Mouse (Mus musculus) hindbrain, embryonic 12.5 days (tissue): ENCODE measurements around the gene Tmpo. TPM values are rescaled to one million over a fixed set of nuclear protein-coding genes. Genes with fewer than 3 reads are reported as not detected.

Source experiments
- ATAC-seq: fragments of 200-750 bp; cut with Nextera tagmentation; 2 replicates; pipeline ENCODE4 v1.8.0; 2017; ENCODE audit warnings: moderate TSS enrichment; ENCODE audit not compliant: low FRiP score
- H3K27ac ChIP-seq: fragments of 300-500 bp; sonication (generic); 2 replicates; pipeline ENCODE4 v1.5.1; 2016; ENCODE audit warnings: mild to moderate bottlenecking
- H3K27me3 ChIP-seq: fragments of 300-500 bp; sonication (generic); 2 replicates; pipeline ENCODE4 v1.6.1; 2016; ENCODE audit warnings: mild to moderate bottlenecking
- H3K36me3 ChIP-seq: fragments of 300-500 bp; sonication (generic); 2 replicates; pipeline ENCODE4 v1.6.1; 2016; ENCODE audit warnings: mild to moderate bottlenecking
- H3K4me1 ChIP-seq: fragments of 300-500 bp; sonication (generic); 2 replicates; pipeline ENCODE4 v1.6.1; 2016
- H3K4me2 ChIP-seq: fragments of 300-500 bp; sonication (generic); replicated peaks from 2 replicates; pipeline ENCODE4 v1.6.1; 2016; ENCODE audit warnings: mild to moderate bottlenecking
- H3K4me3 ChIP-seq: fragments of 300-500 bp; sonication (generic); 2 replicates; pipeline ENCODE4 v1.5.1; 2016; ENCODE audit warnings: mild to moderate bottlenecking
- H3K9ac ChIP-seq: fragments of 300-500 bp; sonication (generic); 2 replicates; pipeline ENCODE4 v1.6.1; 2016; ENCODE audit warnings: mild to moderate bottlenecking, moderate library complexity
- H3K9me3 ChIP-seq: fragments of 300-500 bp; sonication (generic); replicated peaks from 2 replicates; pipeline ENCODE4 v1.6.1; 2016; ENCODE audit warnings: mild to moderate bottlenecking
- WGBS: fragments of 180-500 bp; shearing (Covaris S2); methylation state at CpG from one replicate; pipeline ENCODE4 v1.1.7; 2016; 5-methylcytosine and 5-hydroxymethylcytosine counted together
- polyA plus RNA-seq: library from polyadenylated mRNA; unstranded; fragments of >200 nt; fragmentation: Nextera tagmentation; extraction: Ambion mirVana; gene quantifications from 2 replicates; pipeline ENCODE4 v1.2.1, GENCODE M21; 2016

The Tmpo gene
- polyA plus RNA-seq, 1 experiment from 2014 or later, result 298 TPM

DNA sequence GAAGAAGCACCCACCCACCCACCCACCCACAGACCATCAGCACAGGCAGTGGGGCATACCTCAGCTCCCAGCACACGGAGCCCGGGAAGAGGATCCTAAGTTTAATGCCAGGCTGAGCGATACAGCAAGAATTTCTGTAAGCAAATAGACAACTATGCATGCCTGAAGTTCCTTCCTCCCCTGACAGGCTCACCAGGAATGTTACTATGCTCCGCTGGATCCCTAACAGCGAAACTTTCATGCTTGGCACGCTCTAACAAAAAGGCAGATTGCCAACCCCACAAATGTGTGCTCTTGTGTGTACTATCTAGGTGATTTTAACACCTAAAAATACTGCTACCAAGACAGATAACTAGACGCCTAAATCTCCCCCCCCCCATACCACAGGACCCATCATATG is 13.8 kb downstream of the Tmpo start:
- no peak overlapping the region for H3K27ac ChIP-seq
- peak overlapping the region; percentile 71 for H3K4me2 ChIP-seq
- no peaks in the 10 kb centered on the region for H3K27me3 ChIP-seq
- H3K9ac ChIP-seq, result no peak overlapping the region
- peaks cover 26% of the 10 kb centered on the region for H3K36me3 ChIP-seq
- H3K4me3 ChIP-seq, result no peak overlapping the region
- WGBS, result 65% methylated on average over 7 of the region's 7 CpGs
- H3K4me1 ChIP-seq, result peaks cover 29% of the 10 kb centered on the region
- no peak for ATAC-seq
- no peaks in the 10 kb centered on the region for H3K9me3 ChIP-seq

DNA sequence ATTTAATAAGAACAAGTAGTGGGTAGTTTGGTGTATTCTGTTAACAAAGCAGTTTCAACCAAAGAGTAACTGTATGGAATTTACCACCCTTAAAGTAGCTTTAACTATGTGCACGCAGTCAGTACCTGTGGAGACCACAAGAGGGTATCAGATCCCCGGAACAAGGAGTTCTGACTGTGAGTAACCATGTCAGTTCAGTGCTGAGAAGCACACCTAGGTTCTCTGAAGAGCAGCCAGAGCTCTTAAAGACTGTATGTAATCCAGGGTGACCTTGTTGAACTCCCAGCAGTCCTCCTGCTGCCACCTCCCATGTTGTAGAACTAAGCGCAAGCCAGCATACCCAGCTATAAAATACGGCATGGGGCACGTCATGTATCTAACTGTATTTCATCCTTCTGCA is 14.2 kb downstream of the Tmpo start:
- Histone ChIP-seq H3K27me3 (no peaks in the 10 kb centered on the region), H3K4me1 (peaks cover 29% of the 10 kb centered on the region), H3K4me2 (peak overlapping the region; percentile 71), H3K9ac (no peak overlapping the region), H3K4me3 (no peak overlapping the region), H3K36me3 (peaks cover 31% of the 10 kb centered on the region), H3K27ac (no peak overlapping the region), H3K9me3 (no peaks in the 10 kb centered on the region)
- 70% methylated on average over 5 of the region's 5 CpGs for WGBS
- no peak for ATAC-seq

DNA sequence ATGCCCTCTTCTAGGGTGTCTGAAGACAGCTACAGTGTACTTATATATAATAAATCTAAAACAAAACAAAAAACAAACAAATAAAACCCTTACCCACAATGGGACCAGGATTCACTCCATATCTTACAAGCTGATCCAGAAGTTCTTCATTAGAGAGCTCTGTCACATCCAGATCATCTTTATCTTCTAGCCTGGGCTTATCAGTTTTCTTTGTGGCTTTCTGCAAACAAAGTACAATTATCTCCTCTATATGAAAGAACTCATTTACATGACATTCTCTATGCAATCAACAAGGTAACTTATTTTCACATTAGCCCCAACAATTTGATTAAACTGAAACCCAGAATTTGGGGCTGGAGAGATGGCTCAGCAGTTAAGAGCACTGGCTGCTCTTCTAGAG is 15.3 kb downstream of the Tmpo start:
- H3K4me2 ChIP-seq, result no peak overlapping the region
- no peak for ATAC-seq

DNA sequence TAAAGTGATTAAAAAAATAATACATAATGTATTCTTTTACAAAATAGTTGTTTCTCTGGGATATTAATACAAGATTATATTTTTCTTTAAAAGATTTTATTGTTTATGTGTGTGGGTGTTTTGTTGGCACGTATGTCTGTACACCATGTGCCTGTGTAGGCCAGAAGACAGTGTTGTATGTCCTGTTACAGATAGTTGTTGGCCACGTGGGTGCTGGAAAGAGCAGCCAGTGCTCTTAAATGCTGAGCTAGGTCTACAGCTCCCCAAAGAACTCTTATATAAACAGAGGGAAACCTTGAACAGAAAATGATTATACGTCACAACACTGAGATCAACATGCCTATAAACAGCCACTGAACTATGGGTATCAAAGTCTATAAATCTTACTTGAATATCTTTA is 16.6 kb downstream of the Tmpo start:
- H3K36me3 ChIP-seq, result peaks cover 49% of the 10 kb centered on the region
- ATAC-seq, result no peak
- H3K4me1 ChIP-seq, result peaks cover 25% of the 10 kb centered on the region
- 87% methylated on average over 3 of the region's 3 CpGs for WGBS
- no peak overlapping the region for H3K27ac ChIP-seq
- H3K4me3 ChIP-seq, result no peak overlapping the region
- H3K9me3 ChIP-seq, result no peaks in the 10 kb centered on the region
- H3K4me2 ChIP-seq, result no peak overlapping the region
- H3K9ac ChIP-seq, result no peak overlapping the region
- no peaks in the 10 kb centered on the region for H3K27me3 ChIP-seq

More for the DNA sequence above, 15.3 kb downstream of the Tmpo start:
- Histone ChIP-seq H3K4me1 (peaks cover 29% of the 10 kb centered on the region), H3K36me3 (peaks cover 41% of the 10 kb centered on the region), H3K9ac (no peak overlapping the region), H3K4me3 (no peak overlapping the region), H3K27me3 (no peaks in the 10 kb centered on the region), H3K27ac (no peak overlapping the region), H3K9me3 (no peaks in the 10 kb centered on the region)

DNA sequence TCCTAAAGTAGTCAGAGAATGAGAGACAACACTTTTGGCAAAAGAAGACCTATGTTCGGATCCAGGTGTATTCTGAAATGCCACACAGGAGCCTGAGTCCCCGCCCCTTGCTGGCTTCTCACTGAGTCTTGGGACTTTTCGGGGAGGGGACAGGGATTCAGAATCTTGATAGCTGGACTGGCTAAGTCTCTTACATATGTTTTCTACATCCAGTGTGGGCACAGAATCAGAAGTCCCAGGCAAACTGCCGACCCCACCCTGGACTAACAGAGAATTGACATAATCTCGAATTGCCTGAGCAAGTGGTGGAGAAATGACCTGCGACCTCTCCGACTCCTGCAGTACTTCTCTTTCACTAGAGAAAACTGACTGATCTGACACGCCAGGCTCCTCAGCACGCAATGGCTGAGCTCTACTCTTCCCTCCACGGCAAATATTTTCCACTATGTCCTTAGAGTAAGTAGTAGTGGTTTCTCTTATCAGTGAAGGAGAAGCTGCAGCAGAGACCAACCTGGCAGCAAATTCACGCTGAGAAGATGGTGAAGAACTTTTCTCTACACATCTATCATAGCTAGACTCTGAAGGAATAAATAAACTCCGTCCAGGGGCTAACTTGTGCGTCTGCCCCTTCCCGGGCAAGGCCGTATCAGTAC is 18.5 kb downstream of the Tmpo start:
- no peak overlapping the region for H3K4me3 ChIP-seq
- no peak for ATAC-seq
- H3K36me3 ChIP-seq, result peaks cover 62% of the 10 kb centered on the region
- no peaks in the 10 kb centered on the region for H3K27me3 ChIP-seq
- no peak overlapping the region for H3K27ac ChIP-seq
- 91% methylated on average over 15 of the region's 15 CpGs for WGBS
- H3K4me2 ChIP-seq, result no peak overlapping the region
- peaks cover 8% of the 10 kb centered on the region for H3K4me1 ChIP-seq
- H3K9me3 ChIP-seq, result no peaks in the 10 kb centered on the region
- H3K9ac ChIP-seq, result no peak overlapping the region

DNA sequence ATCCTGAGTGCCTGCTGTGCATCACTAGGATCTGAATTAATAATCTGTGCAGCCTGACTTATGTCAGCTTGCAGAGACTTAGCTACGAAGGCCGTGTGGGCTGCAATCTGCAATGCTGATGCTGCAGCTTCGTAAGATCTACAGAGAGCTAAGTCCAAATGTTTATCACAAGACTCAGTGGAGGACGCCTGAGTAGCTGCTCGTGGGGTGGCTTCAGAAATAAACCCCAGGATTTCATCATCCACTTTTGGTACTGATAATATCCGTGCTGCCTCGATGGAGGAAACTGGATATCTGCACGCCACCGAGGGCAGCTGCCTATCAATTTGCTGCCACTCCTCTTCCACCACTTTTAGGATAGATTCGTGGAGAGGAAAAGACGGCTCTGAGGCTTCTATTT is 19.0 kb downstream of the Tmpo start:
- Histone ChIP-seq H3K27ac (no peak overlapping the region), H3K4me3 (no peak overlapping the region), H3K36me3 (peaks cover 68% of the 10 kb centered on the region), H3K9me3 (no peaks in the 10 kb centered on the region), H3K27me3 (no peaks in the 10 kb centered on the region), H3K4me2 (no peak overlapping the region), H3K9ac (no peak overlapping the region), H3K4me1 (peaks cover 2% of the 10 kb centered on the region)
- 92% methylated on average over 11 of the region's 11 CpGs for WGBS
- no peak for ATAC-seq

DNA sequence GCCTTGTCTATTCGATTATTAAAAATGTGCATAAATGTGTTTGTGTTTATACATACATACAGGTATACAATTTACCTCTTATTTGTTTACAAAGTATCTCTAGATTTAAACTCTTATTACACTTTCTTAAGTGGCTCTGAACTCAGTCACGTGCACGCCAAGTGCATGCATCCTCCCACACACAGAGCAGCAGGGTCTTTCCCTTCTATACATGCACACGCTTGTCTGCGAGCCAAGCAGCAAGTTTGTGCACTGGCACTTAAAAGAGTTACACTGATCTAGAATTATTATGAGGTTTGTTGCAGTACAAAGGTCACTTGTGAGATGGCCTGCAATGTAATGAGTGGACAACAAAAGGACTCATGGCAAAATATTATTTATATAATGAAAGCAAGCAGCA is 20.1 kb downstream of the Tmpo start:
- WGBS, result 96% methylated on average over 5 of the region's 5 CpGs
- Histone ChIP-seq H3K4me1 (no peaks in the 10 kb centered on the region), H3K27ac (no peak overlapping the region), H3K9ac (no peak overlapping the region), H3K27me3 (no peaks in the 10 kb centered on the region), H3K9me3 (no peaks in the 10 kb centered on the region), H3K4me2 (no peak overlapping the region), H3K4me3 (no peak overlapping the region), H3K36me3 (peaks cover 76% of the 10 kb centered on the region)
- ATAC-seq, result no peak

DNA sequence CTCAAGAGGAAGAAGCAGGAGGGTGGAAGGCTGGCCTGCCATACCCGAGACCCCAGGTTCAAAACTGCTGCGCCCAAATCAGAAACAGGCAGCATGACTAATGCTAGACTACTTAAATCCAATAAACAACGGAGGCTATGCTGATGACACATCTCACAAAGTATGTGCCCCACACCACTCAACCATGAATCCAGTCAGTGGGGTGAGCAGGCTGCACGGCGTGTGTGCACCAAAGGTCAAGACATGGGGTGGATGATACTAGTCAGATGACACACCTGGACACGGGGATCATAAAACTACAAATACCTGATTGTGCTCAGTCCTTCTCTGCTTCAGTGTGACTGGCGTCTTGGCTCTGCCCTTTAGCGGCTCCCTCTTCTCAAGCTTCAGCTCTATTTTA is 22.7 kb downstream of the Tmpo start:
- no peak for ATAC-seq
- WGBS, result 86% methylated on average over 8 of the region's 8 CpGs

DNA sequence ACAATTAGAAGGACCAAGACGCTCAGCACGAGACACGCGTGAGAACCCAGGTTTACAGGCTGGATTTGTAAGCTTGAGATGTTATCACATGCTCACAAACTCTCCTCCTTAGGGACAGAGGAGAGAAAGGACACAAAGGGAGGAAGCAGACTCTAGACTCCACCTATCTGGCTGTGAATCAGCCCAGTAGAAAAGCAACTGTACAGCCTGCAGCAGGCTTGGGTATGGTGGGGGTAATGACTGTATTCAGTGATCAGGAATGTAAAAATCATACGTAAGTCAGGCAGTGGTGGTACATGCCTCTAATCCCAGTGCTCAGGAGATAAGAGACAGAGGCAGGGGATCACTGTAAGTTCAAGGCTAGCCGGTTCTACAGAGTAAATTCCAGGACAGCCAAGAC is 24.8 kb downstream of the Tmpo start:
- no peaks in the 10 kb centered on the region for H3K27me3 ChIP-seq
- H3K4me1 ChIP-seq, result no peaks in the 10 kb centered on the region
- no peak overlapping the region for H3K27ac ChIP-seq
- no peak overlapping the region for H3K9ac ChIP-seq
- no peaks in the 10 kb centered on the region for H3K9me3 ChIP-seq
- 93% methylated on average over 6 of the region's 6 CpGs for WGBS
- no peak overlapping the region for H3K4me3 ChIP-seq
- no peak overlapping the region for H3K4me2 ChIP-seq
- no peak for ATAC-seq
- H3K36me3 ChIP-seq, result peaks cover 71% of the 10 kb centered on the region

More for the DNA sequence above, 22.7 kb downstream of the Tmpo start:
- Histone ChIP-seq H3K4me2 (no peak overlapping the region), H3K4me1 (no peaks in the 10 kb centered on the region), H3K27me3 (no peaks in the 10 kb centered on the region), H3K9ac (no peak overlapping the region), H3K4me3 (no peak overlapping the region), H3K9me3 (no peaks in the 10 kb centered on the region), H3K27ac (no peak overlapping the region), H3K36me3 (peaks cover 81% of the 10 kb centered on the region)

DNA sequence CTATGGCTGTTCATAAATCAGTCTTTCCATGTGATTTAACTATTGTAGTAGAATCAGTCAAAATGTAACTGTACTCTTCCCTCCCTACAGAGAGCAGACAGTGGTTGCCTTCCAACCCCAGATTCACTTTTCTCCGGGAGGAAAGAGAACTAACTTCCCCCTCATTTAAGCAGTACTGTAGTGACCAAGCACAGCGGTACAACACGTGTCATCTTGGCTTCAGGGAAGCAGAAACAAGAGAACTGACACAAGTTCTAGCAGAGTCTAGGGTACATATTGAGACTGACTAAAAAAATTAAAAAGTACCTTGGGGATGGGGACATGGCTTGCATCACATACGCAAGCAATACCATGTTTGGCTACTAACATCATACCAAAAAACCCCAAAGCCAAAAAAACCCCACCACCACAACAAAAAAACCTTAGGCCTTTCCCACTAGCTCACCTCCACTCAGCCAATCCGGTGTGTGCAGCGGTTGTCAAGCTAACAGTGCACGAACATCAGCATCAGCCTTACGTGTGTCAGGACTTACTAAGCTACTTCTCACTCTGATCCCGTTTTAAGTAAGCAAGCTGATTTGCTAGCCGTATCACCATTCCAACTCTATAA is 27.1 kb downstream of the Tmpo start:
- H3K27me3 ChIP-seq, result no peaks in the 10 kb centered on the region
- no peaks in the 10 kb centered on the region for H3K4me1 ChIP-seq
- no peaks in the 10 kb centered on the region for H3K9me3 ChIP-seq
- no peak for ATAC-seq
- H3K4me2 ChIP-seq, result no peak overlapping the region
- no peak overlapping the region for H3K27ac ChIP-seq
- WGBS, result 90% methylated on average over 10 of the region's 10 CpGs
- no peak overlapping the region for H3K4me3 ChIP-seq
- peaks cover 81% of the 10 kb centered on the region for H3K36me3 ChIP-seq
- no peak overlapping the region for H3K9ac ChIP-seq

DNA sequence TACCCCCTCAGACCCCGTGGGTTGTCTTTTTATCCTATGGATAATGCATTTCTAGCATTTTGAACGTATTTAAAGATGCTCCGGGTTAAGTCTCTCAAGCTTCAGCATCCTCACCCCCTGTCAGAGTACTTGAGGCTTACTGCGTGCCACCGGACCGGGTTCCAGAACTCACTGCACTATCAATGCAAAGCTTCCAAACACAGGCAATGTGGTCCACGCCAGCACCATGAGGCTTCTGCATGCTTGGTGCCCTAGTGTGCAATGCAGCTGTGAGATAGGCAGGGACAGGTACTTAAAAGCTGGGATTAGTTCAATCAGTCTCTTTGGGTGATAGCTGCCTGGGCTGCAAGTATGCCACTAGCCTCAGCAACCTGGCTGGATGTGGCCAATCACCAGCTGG is 35.7 kb downstream of the Tmpo start:
- Histone ChIP-seq H3K27ac (no peak overlapping the region), H3K4me3 (no peak overlapping the region), H3K36me3 (peaks cover 42% of the 10 kb centered on the region), H3K4me1 (no peaks in the 10 kb centered on the region), H3K27me3 (no peaks in the 10 kb centered on the region), H3K9me3 (no peaks in the 10 kb centered on the region), H3K4me2 (no peak overlapping the region), H3K9ac (no peak overlapping the region)
- 97% methylated on average over 7 of the region's 7 CpGs for WGBS
- no peak for ATAC-seq

DNA sequence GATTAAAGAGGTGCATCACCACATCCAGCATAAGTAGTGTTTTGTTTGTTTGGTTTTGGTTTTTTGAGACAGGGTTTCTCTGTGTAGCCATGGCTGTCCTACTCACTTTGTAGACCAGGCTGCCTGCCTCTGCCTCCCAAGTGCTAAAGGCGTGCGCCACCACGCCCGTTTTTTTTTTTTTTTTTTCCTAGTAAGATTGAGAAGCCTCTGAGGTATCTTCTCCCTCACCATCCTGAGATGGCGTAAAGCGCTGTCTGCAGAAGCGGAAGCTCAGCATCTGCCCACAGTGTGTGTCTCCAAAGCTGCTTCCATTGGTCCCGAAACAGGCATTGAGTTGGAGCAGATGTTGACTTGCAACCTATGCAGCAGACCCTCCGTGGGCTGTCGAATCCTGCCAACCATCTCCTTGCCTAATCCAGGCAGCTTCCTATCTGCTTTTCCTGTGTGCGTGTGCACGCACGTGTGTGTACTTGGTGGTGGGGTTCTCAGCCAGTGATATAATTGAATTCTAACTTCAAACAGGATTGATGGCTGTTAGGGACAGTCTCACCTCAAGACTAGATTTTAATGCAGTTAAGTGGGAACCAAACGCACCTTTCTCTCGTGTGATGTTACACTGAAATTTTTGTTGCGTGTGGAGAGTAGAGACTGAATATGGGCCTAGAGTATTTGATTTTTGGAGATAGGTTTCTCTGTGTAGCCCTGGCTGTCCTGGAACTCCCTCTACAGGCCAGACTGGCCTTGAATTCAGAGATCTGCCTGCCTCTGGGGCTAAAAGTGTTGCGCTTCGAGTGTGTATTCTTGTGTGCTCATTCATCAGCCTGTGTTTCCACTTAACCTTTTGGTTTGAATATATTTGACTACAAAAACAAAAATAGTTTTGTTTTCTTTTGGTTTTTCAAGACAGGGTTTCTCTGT is 37.5 kb downstream of the Tmpo start:
- Histone ChIP-seq H3K27ac (0 out of 2 replicates have a peak overlapping the region, but pooled peaks have one; percentile 3), H3K9me3 (no peaks in the 10 kb centered on the region), H3K27me3 (no peaks in the 10 kb centered on the region), H3K36me3 (peaks cover 25% of the 10 kb centered on the region), H3K9ac (no peak overlapping the region), H3K4me2 (no peak overlapping the region), H3K4me1 (no peaks in the 10 kb centered on the region), H3K4me3 (no peak overlapping the region)
- ATAC-seq, result no peak
- WGBS, result 71% methylated on average over 18 of the region's 18 CpGs
